Mouse (Mus musculus) liver, postnatal 0 days (tissue): ENCODE results near the gene Vsig10. TPM values are rescaled to one million over a fixed set of nuclear protein-coding genes. Genes with fewer than 3 reads are reported as not detected.
A peak's percentile ranks its signal among the peaks of the same experiment; 100 is the strongest.

Experiments used
- ATAC-seq: fragments of 200-750 bp; cut with Nextera tagmentation; 2 replicates; pipeline ENCODE4 v1.8.0; 2017; ENCODE audit warnings: mild to moderate bottlenecking, moderate library complexity
- DNase-seq: peaks from one replicate; pipeline ENCODE4 v3.0.0-alpha.2; 2016
- H3K27ac ChIP-seq: fragments of 300-500 bp; sonication (generic); 2 replicates; pipeline ENCODE4 v1.5.1; 2014; ENCODE audit warnings: antibody characterized with exemption, moderate library complexity, mild to moderate bottlenecking, low read depth
- H3K27me3 ChIP-seq: fragments of 300-500 bp; sonication (generic); 2 replicates; pipeline ENCODE4 v1.6.1; 2014; ENCODE audit warnings: low read length, control low read depth, mixed read lengths; ENCODE audit not compliant: insufficient read depth
- H3K36me3 ChIP-seq: fragments of 300-500 bp; sonication (generic); replicated peaks from 2 replicates; pipeline ENCODE4 v1.6.1; 2014; ENCODE audit warnings: mild to moderate bottlenecking, control low read depth, low read length, moderate library complexity, mixed read lengths; ENCODE audit not compliant: insufficient read depth
- H3K4me1 ChIP-seq: fragments of 300-500 bp; sonication (generic); 2 replicates; pipeline ENCODE4 v1.6.1; 2014; ENCODE audit warnings: antibody characterized with exemption, mild to moderate bottlenecking, control low read depth; ENCODE audit not compliant: insufficient read depth
- H3K4me2 ChIP-seq: fragments of 300-500 bp; sonication (generic); 2 replicates; pipeline ENCODE4 v1.6.1; 2014; ENCODE audit warnings: low read depth, mild to moderate bottlenecking, low read length, moderate library complexity, mixed read lengths
- H3K4me3 ChIP-seq: fragments of 300-500 bp; sonication (generic); 2 replicates; pipeline ENCODE4 v1.5.1; 2014; ENCODE audit warnings: low read depth, low read length
- H3K9ac ChIP-seq: fragments of 300-500 bp; sonication (generic); replicated peaks from 2 replicates; pipeline ENCODE4 v1.6.1; 2014; ENCODE audit warnings: mild to moderate bottlenecking, moderate library complexity
- H3K9me3 ChIP-seq: fragments of 300-500 bp; sonication (generic); 2 replicates; pipeline ENCODE4 v1.6.1; 2016; ENCODE audit warnings: mild to moderate bottlenecking, control low read depth, low read length, mixed read lengths
- CTCF ChIP-seq: sonication (generic); IDR thresholded peaks from 2 replicates; pipeline ENCODE4 v1.5.1; 2016; ENCODE audit warnings: antibody characterized with exemption, low read depth
- EP300 ChIP-seq: IDR thresholded peaks from 2 replicates; pipeline ENCODE4 v1.6.1; 2016; ENCODE audit warnings: antibody characterized with exemption, low read depth, mild to moderate bottlenecking
- WGBS: fragments of 180-500 bp; shearing (Covaris S2); extraction: QIAGEN DNeasy Blood & Tissue Kit; methylation state at CpG from one replicate; pipeline ENCODE4 v1.1.7; 2014; ENCODE audit not compliant: insufficient replicate concordance; 5-methylcytosine and 5-hydroxymethylcytosine counted together
- polyA plus RNA-seq: library from polyadenylated mRNA; unstranded; fragments of >200 nt; fragmentation: Nextera tagmentation; extraction: Ambion mirVana; gene quantifications from 2 replicates; pipeline ENCODE4 v1.2.1, GENCODE M21; 2015

Gene Vsig10
- polyA plus RNA-seq, 1 experiment from 2014 or later = 2.9 TPM

DNA sequence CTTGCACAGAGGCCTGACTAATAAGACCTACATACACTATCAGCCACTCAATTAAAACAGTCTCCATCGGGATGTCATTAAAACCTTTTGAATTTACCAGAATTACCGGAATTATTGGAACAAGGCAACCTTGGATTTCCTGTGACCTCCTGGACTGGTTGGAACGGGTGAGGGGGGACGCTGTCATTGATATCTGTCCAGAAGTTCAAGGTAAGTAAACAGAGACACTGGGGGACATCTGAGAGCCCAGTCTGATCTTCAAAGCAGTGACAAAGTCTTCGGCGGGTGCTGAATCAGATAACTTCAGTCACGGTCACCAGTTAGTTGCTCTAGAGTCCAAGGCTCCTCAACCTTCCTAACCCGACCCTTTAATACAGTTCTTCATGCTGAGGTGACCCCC is 23.9 kb upstream of the Vsig10 start:
- DNase-seq (no peak), ATAC-seq (no peak; the same call in 1 of the 2 replicates)
- TF ChIP-seq EP300 (no peak), CTCF (no peak)
- Histone ChIP-seq H3K4me3 (no peak overlapping the region), H3K4me2 (no peak overlapping the region), H3K27ac (no peak overlapping the region), H3K9ac (no peak overlapping the region), H3K36me3 (no peaks in the 10 kb centered on the region), H3K27me3 (no peaks in the 10 kb centered on the region), H3K9me3 (no peaks in the 10 kb centered on the region; the same call in 1 of the 2 replicates), H3K4me1 (no peaks in the 10 kb centered on the region)
- 61% methylated on average over 8 of the region's 8 CpGs for WGBS

DNA sequence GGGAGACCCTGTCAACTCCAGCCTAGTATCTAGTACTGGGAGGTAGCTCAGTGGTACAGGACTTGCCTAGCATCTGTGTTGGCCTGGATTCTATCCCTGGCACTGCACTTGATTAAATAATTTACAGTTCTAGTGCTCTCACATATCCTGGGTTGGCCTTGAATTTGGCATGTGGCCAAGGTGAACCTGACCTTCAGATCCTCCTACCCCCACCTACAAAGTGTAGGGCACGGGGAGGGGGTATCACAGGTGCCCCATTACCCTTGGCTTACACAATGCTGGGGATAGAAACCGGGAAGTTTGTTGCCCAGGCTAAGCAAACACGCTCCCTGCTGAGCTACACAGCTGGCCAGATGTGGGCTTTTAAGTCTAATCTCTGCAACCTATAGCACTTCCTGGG is 16.0 kb upstream of the Vsig10 start:
- H3K27me3 ChIP-seq = no peaks in the 10 kb centered on the region
- no peak overlapping the region for H3K9ac ChIP-seq
- DNase-seq (no peak), ATAC-seq (no peak; the same call in 1 of the 2 replicates)
- no peak overlapping the region for H3K27ac ChIP-seq
- H3K4me2 ChIP-seq = no peak overlapping the region
- no peaks in the 10 kb centered on the region for H3K36me3 ChIP-seq
- TF ChIP-seq CTCF (no peak), EP300 (no peak)
- WGBS = 49% methylated on average over 3 of the region's 3 CpGs
- 0 out of 2 replicates have a peak, but pooled peaks cover 3% of the 10 kb centered on the region for H3K9me3 ChIP-seq
- no peak overlapping the region for H3K4me3 ChIP-seq
- no peaks in the 10 kb centered on the region for H3K4me1 ChIP-seq

DNA sequence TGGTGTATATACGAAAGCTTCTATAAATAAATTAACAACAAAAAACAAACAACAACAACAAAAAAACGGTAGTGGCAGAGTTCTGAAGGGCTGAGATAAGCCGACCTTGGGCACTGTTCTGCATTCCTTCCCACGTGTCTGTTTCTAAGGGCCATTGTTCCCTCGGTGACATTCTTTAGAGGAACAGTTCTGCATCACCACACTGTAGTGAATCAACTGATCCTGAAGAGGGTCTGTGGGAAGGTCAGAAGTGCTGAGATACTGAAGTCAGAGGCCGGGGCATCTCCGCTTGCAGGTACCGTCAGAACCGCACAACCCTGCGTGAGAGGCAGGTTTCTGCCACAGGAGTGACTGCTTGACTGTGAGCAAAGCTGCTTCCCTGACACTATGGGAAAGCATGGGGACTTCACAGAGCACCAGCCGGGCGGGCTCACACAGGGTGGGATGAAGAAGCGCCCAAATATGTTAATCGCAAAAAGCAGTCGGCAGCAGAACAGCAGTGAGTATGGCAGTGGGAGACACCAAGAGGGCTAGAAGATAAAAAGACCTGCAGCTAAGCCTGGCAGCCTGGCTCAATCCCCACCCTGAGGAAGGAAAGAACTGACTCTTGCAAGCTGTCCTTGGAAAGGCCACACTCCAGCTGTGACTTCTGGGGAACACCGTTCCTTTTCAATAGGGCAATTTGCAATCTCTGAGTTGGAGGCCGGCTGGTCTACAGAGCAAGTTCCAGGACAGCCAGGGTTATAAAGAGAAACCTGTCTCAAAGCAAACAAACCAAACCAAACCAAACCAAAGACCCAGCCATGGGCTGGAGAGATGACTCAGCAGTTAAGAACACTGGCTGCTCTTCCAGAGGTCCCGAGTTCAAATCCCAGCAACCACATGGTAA is 14.9 kb upstream of the Vsig10 start:
- ATAC-seq = no peak
- H3K4me3 ChIP-seq = no peak overlapping the region
- H3K36me3 ChIP-seq = no peaks in the 10 kb centered on the region
- H3K27me3 ChIP-seq = no peaks in the 10 kb centered on the region
- H3K27ac ChIP-seq = no peak overlapping the region
- H3K9me3 ChIP-seq = 0 out of 2 replicates have a peak, but pooled peaks cover 3% of the 10 kb centered on the region
- no peak overlapping the region for H3K4me2 ChIP-seq
- no peak for DNase-seq
- H3K4me1 ChIP-seq = no peaks in the 10 kb centered on the region
- no peak overlapping the region for H3K9ac ChIP-seq
- 62% methylated on average over 18 of the region's 18 CpGs for WGBS
- TF ChIP-seq CTCF (no peak), EP300 (no peak)

DNA sequence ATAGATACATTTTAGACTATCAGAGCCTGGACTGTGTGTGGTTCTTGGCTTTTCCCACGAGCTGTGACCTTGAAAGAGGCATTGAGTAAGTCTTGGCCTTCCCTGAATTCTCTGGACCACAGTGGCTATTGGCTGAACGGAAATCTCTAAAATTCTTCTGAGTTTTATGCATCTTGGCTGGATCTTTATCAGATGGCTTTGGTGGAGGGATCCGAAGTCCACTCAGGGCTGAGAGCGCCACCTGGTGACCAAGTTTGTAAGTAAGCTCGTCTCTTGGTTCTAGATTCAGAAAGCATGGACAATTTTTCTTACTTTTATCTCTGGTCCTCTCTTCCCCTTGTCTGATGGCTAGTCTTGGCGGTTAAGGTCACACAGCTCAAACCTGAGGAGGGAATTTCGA is 13.9 kb upstream of the Vsig10 start:
- ATAC-seq = no peak
- WGBS = 61% methylated on average over 7 of the region's 7 CpGs
- Histone ChIP-seq H3K4me1 (no peaks in the 10 kb centered on the region), H3K27ac (no peak overlapping the region), H3K9me3 (0 out of 2 replicates have a peak, but pooled peaks cover 3% of the 10 kb centered on the region), H3K36me3 (no peaks in the 10 kb centered on the region), H3K4me2 (no peak overlapping the region), H3K4me3 (no peak overlapping the region), H3K9ac (no peak overlapping the region), H3K27me3 (no peaks in the 10 kb centered on the region)
- peak; percentile 72 for TF ChIP-seq CTCF
- TF ChIP-seq EP300 = no peak
- peak; percentile 73 for DNase-seq

DNA sequence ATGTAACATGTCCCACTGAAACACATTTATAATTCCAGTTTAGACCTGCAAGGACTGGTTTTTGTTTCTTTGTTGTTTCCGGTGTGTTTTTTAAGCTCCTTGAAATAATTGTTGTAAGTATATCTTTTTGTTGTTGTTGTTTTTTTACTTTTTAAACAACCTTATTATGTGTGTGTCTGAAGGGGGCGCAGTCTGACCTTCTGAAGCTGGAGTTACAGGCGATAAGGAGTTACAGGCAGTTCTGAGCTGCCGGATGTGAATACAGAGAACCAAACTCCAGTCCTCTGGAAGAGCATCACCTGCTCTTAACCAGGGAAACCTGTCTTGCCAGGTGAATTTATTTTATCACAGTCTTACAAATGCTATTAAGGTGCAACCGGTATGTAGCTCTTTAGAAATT is 13.1 kb upstream of the Vsig10 start:
- H3K4me1 ChIP-seq = no peaks in the 10 kb centered on the region
- 79% methylated on average over 5 of the region's 5 CpGs for WGBS
- ATAC-seq (no peak), DNase-seq (no peak)
- H3K4me2 ChIP-seq = no peak overlapping the region
- H3K36me3 ChIP-seq = no peaks in the 10 kb centered on the region
- H3K27ac ChIP-seq = no peak overlapping the region
- H3K27me3 ChIP-seq = no peaks in the 10 kb centered on the region
- H3K9ac ChIP-seq = no peak overlapping the region
- H3K9me3 ChIP-seq = 0 out of 2 replicates have a peak, but pooled peaks cover 3% of the 10 kb centered on the region
- no peak overlapping the region for H3K4me3 ChIP-seq
- no peak for TF ChIP-seq EP300
- no peak for TF ChIP-seq CTCF

DNA sequence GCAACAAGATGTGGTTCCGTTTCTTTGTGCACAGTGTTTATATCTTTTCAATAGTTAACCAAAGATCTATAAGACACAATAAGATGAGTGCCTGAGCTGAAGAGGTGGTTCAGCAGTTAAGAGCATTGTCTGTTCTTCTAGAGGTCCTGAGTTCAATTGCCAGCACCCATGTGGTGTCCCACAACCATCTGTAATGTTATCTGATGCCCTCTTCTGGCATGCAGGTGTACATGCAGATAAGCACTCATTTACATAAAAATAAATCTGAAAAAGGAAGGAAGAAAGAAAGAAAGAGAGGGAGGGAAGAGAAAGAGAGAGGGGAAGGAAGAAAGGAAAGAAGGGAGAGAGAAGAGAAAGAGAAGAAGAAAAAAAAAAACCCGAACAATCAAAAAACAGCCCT is 12.1 kb upstream of the Vsig10 start:
- Histone ChIP-seq H3K9ac (no peak overlapping the region), H3K4me1 (no peaks in the 10 kb centered on the region), H3K27me3 (no peaks in the 10 kb centered on the region), H3K9me3 (0 out of 2 replicates have a peak, but pooled peaks cover 3% of the 10 kb centered on the region), H3K4me3 (no peak overlapping the region), H3K27ac (no peak overlapping the region), H3K36me3 (no peaks in the 10 kb centered on the region), H3K4me2 (no peak overlapping the region)
- WGBS = 76% methylated on average over 2 of the region's 2 CpGs
- TF ChIP-seq EP300 (no peak), CTCF (0 out of 2 replicates have a peak, but pooled peaks have one; percentile 7)
- DNase-seq (no peak), ATAC-seq (no peak)
